Mouse (Mus musculus) lung, embryonic 15.5 days (tissue): ENCODE data around the gene Asrgl1. TPM values are rescaled to one million over a fixed set of nuclear protein-coding genes. Genes with fewer than 3 reads are reported as not detected.

Experiments used
- ATAC-seq: fragments of 200-750 bp; cut with Nextera tagmentation; 2 replicates; pipeline ENCODE4 v1.8.0; 2017; ENCODE audit warnings: moderate number of reproducible peaks, borderline replicate concordance; ENCODE audit not compliant: low FRiP score, low TSS enrichment; ENCODE audit errors: extremely low read depth
- H3K27ac ChIP-seq: fragments of 300-500 bp; sonication (generic); 2 replicates; pipeline ENCODE4 v1.5.1; 2015; ENCODE audit warnings: moderate library complexity, mild to moderate bottlenecking, inconsistent platforms
- H3K27me3 ChIP-seq: fragments of 300-500 bp; sonication (generic); 2 replicates; pipeline ENCODE4 v1.6.1; 2015; ENCODE audit warnings: inconsistent platforms
- H3K36me3 ChIP-seq: fragments of 300-500 bp; sonication (generic); 2 replicates; pipeline ENCODE4 v1.6.1; 2015; ENCODE audit warnings: inconsistent platforms
- H3K4me1 ChIP-seq: fragments of 300-500 bp; sonication (generic); 2 replicates; pipeline ENCODE4 v1.6.1; 2015; ENCODE audit warnings: inconsistent platforms
- H3K4me2 ChIP-seq: fragments of 300-500 bp; sonication (generic); 2 replicates; pipeline ENCODE4 v1.6.1; 2015; ENCODE audit warnings: inconsistent platforms, mild to moderate bottlenecking, moderate library complexity
- H3K4me3 ChIP-seq: fragments of 300-500 bp; sonication (generic); 2 replicates; pipeline ENCODE4 v1.5.1; 2015; ENCODE audit warnings: mild to moderate bottlenecking, inconsistent platforms
- H3K9ac ChIP-seq: fragments of 300-500 bp; sonication (generic); 2 replicates; pipeline ENCODE4 v1.6.1; 2015; ENCODE audit warnings: inconsistent platforms
- H3K9me3 ChIP-seq: fragments of 300-500 bp; sonication (generic); 2 replicates; pipeline ENCODE4 v1.6.1; 2016; ENCODE audit warnings: inconsistent platforms
- WGBS: fragments of 180-500 bp; shearing (Covaris S2); methylation state at CpG from one replicate; pipeline ENCODE4 v1.1.7; 2015; 5-methylcytosine and 5-hydroxymethylcytosine counted together
- polyA plus RNA-seq: library from polyadenylated mRNA; unstranded; fragments of >200 nt; fragmentation: Nextera tagmentation; extraction: Ambion mirVana; gene quantifications from 2 replicates; pipeline ENCODE4 v1.2.1, GENCODE M21; 2015

Gene Asrgl1
- polyA plus RNA-seq, 1 experiment from 2014 or later: 14.1 TPM

DNA sequence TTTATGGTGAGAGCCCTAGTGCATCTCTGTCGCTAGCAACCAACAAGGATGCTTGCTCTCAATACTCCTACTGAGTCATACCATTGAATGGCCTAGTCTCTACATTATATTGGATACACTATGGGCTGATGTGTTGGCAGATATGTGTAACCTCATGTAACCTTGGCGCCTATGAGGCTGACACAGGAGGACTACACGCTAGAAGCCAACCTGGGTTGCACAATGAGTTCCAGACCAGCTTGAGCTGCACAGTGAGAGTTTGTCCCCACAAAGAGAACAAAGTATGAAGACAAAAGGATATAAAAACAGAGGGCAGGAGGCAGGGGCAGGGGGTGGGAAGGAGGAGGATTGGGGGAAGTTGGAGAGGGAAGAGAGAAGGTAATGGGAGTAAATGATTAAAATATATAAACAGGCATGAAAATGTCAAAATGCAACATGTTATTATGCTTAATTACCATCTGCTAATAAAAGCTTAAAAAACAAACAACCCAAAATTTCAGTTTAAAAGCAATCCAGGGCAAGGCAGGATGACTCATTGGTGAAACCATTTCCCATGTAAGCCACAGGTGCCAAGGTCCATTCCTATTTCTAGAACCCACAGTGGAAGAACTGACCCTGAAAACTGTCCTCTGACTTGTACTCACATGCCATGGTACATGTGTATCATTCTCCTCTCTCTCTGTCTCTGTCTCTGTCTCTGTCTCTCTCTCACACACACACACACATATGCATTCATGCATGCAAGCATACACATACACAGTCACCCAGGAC is 15.6 kb downstream of the Asrgl1 start:
- no peaks in the 10 kb centered on the region for H3K4me1 ChIP-seq
- 86% methylated on average over 3 of the region's 3 CpGs for WGBS
- H3K36me3 ChIP-seq: 0 out of 2 replicates have a peak, but pooled peaks cover 4% of the 10 kb centered on the region
- H3K27ac ChIP-seq: no peak overlapping the region
- H3K9me3 ChIP-seq: no peaks in the 10 kb centered on the region
- H3K4me2 ChIP-seq: no peak overlapping the region
- no peak for ATAC-seq
- no peak overlapping the region for H3K9ac ChIP-seq
- H3K4me3 ChIP-seq: no peak overlapping the region
- no peaks in the 10 kb centered on the region for H3K27me3 ChIP-seq

- Histone ChIP-seq H3K36me3 (0 out of 2 replicates have a peak, but pooled peaks cover 16% of the 10 kb centered on the region), H3K9me3 (no peaks in the 10 kb centered on the region), H3K4me1 (no peaks in the 10 kb centered on the region), H3K27me3 (no peaks in the 10 kb centered on the region), H3K27ac (no peak overlapping the region), H3K4me3 (no peak overlapping the region), H3K4me2 (no peak overlapping the region), H3K9ac (no peak overlapping the region)
- ATAC-seq: no peak
- 76% methylated on average over 5 of the region's 5 CpGs for WGBS
These were observed 18.2 kb downstream of the Asrgl1 start for GRCm38 (mm10) chr19:9117275-9117674.

- Histone ChIP-seq H3K36me3 (0 out of 2 replicates have a peak, but pooled peaks cover 16% of the 10 kb centered on the region), H3K4me1 (no peaks in the 10 kb centered on the region), H3K4me2 (no peak overlapping the region), H3K4me3 (no peak overlapping the region), H3K9me3 (no peaks in the 10 kb centered on the region), H3K9ac (no peak overlapping the region), H3K27ac (no peak overlapping the region), H3K27me3 (no peaks in the 10 kb centered on the region)
- WGBS: 73% methylated on average over 4 of the region's 4 CpGs
- ATAC-seq: no peak
These were observed 19.2 kb downstream of the Asrgl1 start for GRCm38 (mm10) chr19:9116268-9116667.

DNA sequence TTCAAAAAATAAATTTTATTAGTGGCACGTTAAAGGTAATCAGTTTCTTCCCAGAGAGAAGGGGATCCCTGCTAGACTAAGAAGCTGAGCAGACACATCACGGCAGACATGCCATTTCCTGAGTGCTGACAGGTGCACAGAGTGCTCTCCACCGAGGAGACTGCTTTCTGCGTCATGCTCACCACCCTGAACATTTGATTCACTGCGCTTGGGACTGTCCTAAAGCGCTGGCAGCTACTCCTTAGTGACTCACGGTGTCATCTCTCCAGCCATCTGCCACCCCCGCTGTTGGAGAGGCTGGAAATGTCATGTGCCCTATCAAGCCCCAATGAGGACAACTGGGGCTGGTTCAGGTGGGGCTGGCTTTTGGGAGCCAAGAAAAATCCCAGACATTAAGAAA is 23.4 kb downstream of the Asrgl1 start:
- WGBS: 71% methylated on average over 8 of the region's 8 CpGs
- no peak for ATAC-seq
- Histone ChIP-seq H3K9ac (no peak overlapping the region), H3K4me2 (no peak overlapping the region), H3K27ac (no peak overlapping the region), H3K36me3 (0 out of 2 replicates have a peak, but pooled peaks cover 16% of the 10 kb centered on the region), H3K9me3 (no peaks in the 10 kb centered on the region), H3K4me3 (no peak overlapping the region), H3K4me1 (peaks cover 6% of the 10 kb centered on the region), H3K27me3 (no peaks in the 10 kb centered on the region)

DNA sequence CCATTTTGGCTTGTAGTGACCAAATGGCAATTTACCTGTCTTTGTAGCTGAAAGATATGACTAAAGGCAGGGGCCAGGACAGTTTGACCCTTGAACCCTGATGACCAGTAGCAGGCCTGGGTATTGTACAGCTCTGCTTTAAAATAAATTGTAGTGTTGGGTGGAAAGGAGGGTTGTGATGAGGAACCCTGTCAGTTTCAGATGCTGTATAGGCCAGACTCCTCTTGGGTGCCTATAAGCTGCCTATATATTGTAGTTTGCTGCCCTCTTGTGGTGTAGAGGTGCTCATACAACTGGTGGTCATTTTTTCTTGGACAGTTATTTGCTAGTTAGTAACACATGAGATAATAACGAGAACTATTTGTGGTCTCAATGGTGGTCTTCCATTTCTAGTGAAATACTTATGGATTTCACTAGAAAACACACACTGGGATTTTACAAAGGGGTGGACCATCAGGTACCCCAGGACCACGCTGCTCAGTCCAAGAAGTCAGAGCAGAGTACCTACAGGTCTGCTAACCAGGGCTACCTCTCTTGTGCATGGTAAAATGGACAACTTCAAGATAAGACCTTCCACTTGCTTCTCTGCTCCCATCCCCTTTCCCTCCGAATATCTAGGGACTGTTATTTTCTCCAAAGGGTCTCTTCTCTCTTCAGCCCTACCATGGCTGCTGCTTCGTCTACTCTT is 25.1 kb downstream of the Asrgl1 start:
- no peak overlapping the region for H3K9ac ChIP-seq
- ATAC-seq: peak; percentile 62; the same call in 1 of the 2 replicates
- H3K4me2 ChIP-seq: no peak overlapping the region
- 0 out of 2 replicates have a peak, but pooled peaks cover 16% of the 10 kb centered on the region for H3K36me3 ChIP-seq
- H3K9me3 ChIP-seq: no peaks in the 10 kb centered on the region
- no peak overlapping the region for H3K4me3 ChIP-seq
- 39% methylated on average over 4 of the region's 4 CpGs for WGBS
- H3K27me3 ChIP-seq: no peaks in the 10 kb centered on the region
- H3K4me1 ChIP-seq: peaks cover 18% of the 10 kb centered on the region
- no peak overlapping the region for H3K27ac ChIP-seq

DNA sequence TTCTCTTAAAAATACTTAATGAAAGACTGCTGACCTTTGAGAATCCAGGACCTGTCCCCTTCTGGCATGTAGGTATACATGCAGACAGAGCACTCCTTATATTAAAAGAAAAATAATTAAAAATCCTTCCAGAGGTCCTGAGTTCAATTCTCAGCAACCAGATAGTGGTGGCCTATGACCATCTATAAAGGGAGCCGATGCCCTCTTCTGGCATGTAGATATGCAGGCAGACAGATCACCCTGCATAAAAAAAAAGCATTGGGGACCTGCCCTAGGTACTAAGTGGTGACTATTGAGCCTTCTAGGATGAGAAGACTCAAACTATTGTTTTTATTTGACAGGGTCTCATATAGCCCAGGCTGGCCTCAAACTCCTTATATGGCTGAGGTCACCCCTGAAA is 26.9 kb downstream of the Asrgl1 start:
- Histone ChIP-seq H3K9me3 (no peaks in the 10 kb centered on the region), H3K4me2 (no peak overlapping the region), H3K4me1 (peaks cover 18% of the 10 kb centered on the region), H3K36me3 (0 out of 2 replicates have a peak, but pooled peaks cover 8% of the 10 kb centered on the region), H3K4me3 (no peak overlapping the region), H3K9ac (no peak overlapping the region), H3K27me3 (no peaks in the 10 kb centered on the region), H3K27ac (no peak overlapping the region)
- ATAC-seq: no peak
- 80% methylated on average over 1 of the region's 1 CpGs for WGBS

GRCm38 (mm10) chr19:9107379-9107755 is 28.1 kb downstream of the Asrgl1 start:
- H3K36me3 ChIP-seq: no peaks in the 10 kb centered on the region
- peak overlapping the region; percentile 74 for H3K27ac ChIP-seq
- H3K4me2 ChIP-seq: no peak overlapping the region
- H3K4me3 ChIP-seq: no peak overlapping the region
- H3K27me3 ChIP-seq: no peaks in the 10 kb centered on the region
- no peaks in the 10 kb centered on the region for H3K9me3 ChIP-seq
- H3K4me1 ChIP-seq: peaks cover 18% of the 10 kb centered on the region
- 38% methylated on average over 1 of the region's 1 CpGs for WGBS
- H3K9ac ChIP-seq: no peak overlapping the region
- ATAC-seq: peak; percentile 33; the same call in 1 of the 2 replicates

GRCm38 (mm10) chr19:9106751-9107378 is 28.6 kb downstream of the Asrgl1 start:
- WGBS: 10% methylated on average over 4 of the region's 4 CpGs
- peak; percentile 53 for ATAC-seq
- no peaks in the 10 kb centered on the region for H3K9me3 ChIP-seq
- peaks cover 18% of the 10 kb centered on the region for H3K4me1 ChIP-seq
- H3K4me2 ChIP-seq: no peak overlapping the region
- no peak overlapping the region for H3K4me3 ChIP-seq
- no peaks in the 10 kb centered on the region for H3K27me3 ChIP-seq
- peak overlapping the region; percentile 74 for H3K27ac ChIP-seq
- H3K36me3 ChIP-seq: no peaks in the 10 kb centered on the region
- H3K9ac ChIP-seq: no peak overlapping the region

DNA sequence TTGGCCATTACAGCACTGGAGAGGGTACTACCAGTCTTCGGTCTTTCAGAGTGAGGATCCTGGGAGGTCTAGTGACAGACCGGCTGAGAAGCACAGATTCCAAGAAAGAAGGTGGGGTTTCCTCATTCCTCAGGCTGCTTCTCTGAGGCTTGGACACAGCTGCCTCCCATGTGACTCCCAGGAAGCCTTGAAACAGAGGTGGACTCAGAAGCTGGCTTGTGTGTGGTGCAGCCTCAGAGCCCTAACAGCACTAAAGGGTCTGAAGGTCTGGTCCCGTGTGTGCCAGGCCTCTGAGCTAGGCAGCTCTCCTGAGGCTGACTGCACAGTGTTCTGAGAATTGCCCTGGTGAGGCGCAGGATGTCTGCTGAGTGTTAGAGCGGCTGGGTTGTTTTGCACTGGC is 29.3 kb downstream of the Asrgl1 start:
- no peak overlapping the region for H3K9ac ChIP-seq
- 43% methylated on average over 5 of the region's 5 CpGs for WGBS
- H3K36me3 ChIP-seq: no peaks in the 10 kb centered on the region

DNA sequence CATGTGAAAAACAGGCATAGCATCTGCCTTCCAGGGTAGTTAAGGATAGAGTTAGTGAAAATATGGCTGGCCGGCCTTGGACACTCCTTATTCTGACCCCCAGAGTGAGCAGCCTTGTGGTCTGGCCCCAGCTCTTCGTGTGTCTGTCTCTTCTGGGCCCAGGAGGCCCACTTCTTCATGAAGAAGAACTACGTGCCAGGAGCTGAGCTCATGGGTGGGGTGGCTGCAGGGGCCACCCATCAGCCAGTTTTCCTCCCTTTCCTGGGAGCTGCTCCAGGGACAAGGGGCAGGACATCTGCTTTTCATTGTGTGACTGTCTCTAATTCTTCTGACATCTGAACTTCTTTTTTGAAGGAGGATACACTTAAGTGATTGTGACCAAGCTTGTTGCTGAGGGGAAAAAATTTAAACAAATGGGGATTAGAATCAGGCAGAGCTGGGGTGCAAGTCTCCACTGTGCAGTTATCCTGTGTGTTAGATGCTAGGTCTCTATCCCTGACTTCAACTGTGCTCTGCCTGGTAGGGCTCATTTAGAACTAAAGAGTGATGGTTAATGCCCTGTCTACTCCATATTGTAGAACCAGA is 30.2 kb downstream of the Asrgl1 start:
- no peak for ATAC-seq
- no peak overlapping the region for H3K9ac ChIP-seq
- H3K4me2 ChIP-seq: no peak overlapping the region
- no peak overlapping the region for H3K4me3 ChIP-seq
- no peaks in the 10 kb centered on the region for H3K36me3 ChIP-seq
- H3K27me3 ChIP-seq: no peaks in the 10 kb centered on the region
- H3K27ac ChIP-seq: no peak overlapping the region
- H3K9me3 ChIP-seq: no peaks in the 10 kb centered on the region
- peaks cover 18% of the 10 kb centered on the region for H3K4me1 ChIP-seq
- 61% methylated on average over 3 of the region's 3 CpGs for WGBS

More for the DNA sequence above, 29.3 kb downstream of the Asrgl1 start:
- Histone ChIP-seq H3K4me3 (no peak overlapping the region), H3K27ac (peak overlapping the region; percentile 74), H3K4me2 (no peak overlapping the region), H3K4me1 (peaks cover 18% of the 10 kb centered on the region), H3K27me3 (no peaks in the 10 kb centered on the region), H3K9me3 (no peaks in the 10 kb centered on the region)
- ATAC-seq: no peak

- ATAC-seq: no peak
- Histone ChIP-seq H3K4me1 (peaks cover 22% of the 10 kb centered on the region), H3K4me2 (no peak overlapping the region), H3K36me3 (no peaks in the 10 kb centered on the region), H3K27ac (no peak overlapping the region), H3K27me3 (no peaks in the 10 kb centered on the region), H3K9ac (no peak overlapping the region), H3K9me3 (no peaks in the 10 kb centered on the region), H3K4me3 (no peak overlapping the region)
- WGBS: 66% methylated on average over 4 of the region's 4 CpGs
These were observed 31.4 kb downstream of the Asrgl1 start for GRCm38 (mm10) chr19:9103986-9104385.
